Mouse (Mus musculus) hindbrain, embryonic 13.5 days (tissue): ENCODE data around the gene Rpl28. TPM values are rescaled to one million over a fixed set of nuclear protein-coding genes. Genes with fewer than 3 reads are reported as not detected.
A peak's percentile ranks its signal among the peaks of the same experiment; 100 is the strongest.

Experiments used
- ATAC-seq: fragments of 200-750 bp; cut with Nextera tagmentation; 2 replicates; pipeline ENCODE4 v1.8.0; 2017; ENCODE audit warnings: moderate TSS enrichment; ENCODE audit not compliant: low FRiP score
- H3K27ac ChIP-seq: fragments of 300-500 bp; sonication (generic); 2 replicates; pipeline ENCODE4 v1.5.1; 2015; ENCODE audit warnings: inconsistent platforms, mild to moderate bottlenecking, moderate library complexity
- H3K27me3 ChIP-seq: fragments of 300-500 bp; sonication (generic); 2 replicates; pipeline ENCODE4 v1.6.1; 2015; ENCODE audit warnings: mild to moderate bottlenecking, inconsistent platforms
- H3K36me3 ChIP-seq: fragments of 300-500 bp; sonication (generic); 2 replicates; pipeline ENCODE4 v1.6.1; 2015; ENCODE audit warnings: mild to moderate bottlenecking, inconsistent platforms
- H3K4me1 ChIP-seq: fragments of 300-500 bp; sonication (generic); replicated peaks from 2 replicates; pipeline ENCODE4 v1.6.1; 2015; ENCODE audit warnings: inconsistent platforms
- H3K4me2 ChIP-seq: fragments of 300-500 bp; sonication (generic); 2 replicates; pipeline ENCODE4 v1.6.1; 2015; ENCODE audit warnings: inconsistent platforms, mild to moderate bottlenecking, moderate library complexity
- H3K4me3 ChIP-seq: fragments of 300-500 bp; sonication (generic); 2 replicates; pipeline ENCODE4 v1.5.1; 2015; ENCODE audit warnings: mild to moderate bottlenecking, inconsistent platforms
- H3K9ac ChIP-seq: fragments of 300-500 bp; sonication (generic); 2 replicates; pipeline ENCODE4 v1.6.1; 2015; ENCODE audit warnings: mild to moderate bottlenecking, inconsistent platforms
- H3K9me3 ChIP-seq: fragments of 300-500 bp; sonication (generic); 2 replicates; pipeline ENCODE4 v1.6.1; 2016; ENCODE audit warnings: inconsistent platforms
- WGBS: fragments of 180-500 bp; shearing (Covaris S2); methylation state at CpG from one replicate; pipeline ENCODE4 v1.1.7; 2015; 5-methylcytosine and 5-hydroxymethylcytosine counted together
- polyA plus RNA-seq: library from polyadenylated mRNA; unstranded; fragments of >200 nt; fragmentation: Nextera tagmentation; extraction: Ambion mirVana; gene quantifications from 2 replicates; pipeline ENCODE4 v1.2.1, GENCODE M21; 2015

Gene Rpl28
- polyA plus RNA-seq = 239 and 250 TPM in 2 replicates

GRCm38 (mm10) chr7:4792278-4793212, at the start of gene Rpl28:
TSS of gene Rpl28 (plus strand) at chr7:4792874.
- Histone ChIP-seq H3K4me3 (peak within 1 kb of the TSS; percentile 85), H3K36me3 (peaks cover 36% of the 10 kb centered on the region), H3K27ac (peak within 1 kb of the TSS; percentile 92), H3K27me3 (peaks cover 24% of the 10 kb centered on the region), H3K4me2 (peak within 1 kb of the TSS; percentile 89), H3K9me3 (no peaks in the 10 kb centered on the region), H3K4me1 (peaks cover 28% of the 10 kb centered on the region), H3K9ac (peak within 1 kb of the TSS; percentile 91)
- WGBS = 2% methylated on average over 54 of the region's 54 CpGs
- peak; percentile 90 for ATAC-seq

DNA sequence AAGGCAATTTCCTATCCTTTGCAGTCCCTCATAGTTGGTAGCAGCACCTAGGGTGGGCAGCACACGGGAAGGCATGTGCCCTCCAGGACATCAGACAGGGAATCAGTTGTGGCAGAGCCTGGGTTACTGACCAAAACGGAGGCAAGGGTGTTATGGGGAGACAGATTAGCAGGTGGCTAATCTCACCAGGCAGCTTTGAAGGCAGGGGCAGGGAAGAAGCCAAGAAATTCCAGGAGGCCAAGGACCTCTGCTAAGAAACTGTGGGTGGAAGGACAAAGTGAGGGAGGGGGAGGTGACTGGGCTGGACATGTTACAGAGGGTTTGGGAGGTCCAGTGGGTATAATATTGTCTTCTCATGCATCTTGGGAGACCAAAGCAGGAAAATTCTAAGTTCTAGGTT, 49.3 kb upstream of the Rpl28 start:
- 64% methylated on average over 2 of the region's 2 CpGs for WGBS

DNA sequence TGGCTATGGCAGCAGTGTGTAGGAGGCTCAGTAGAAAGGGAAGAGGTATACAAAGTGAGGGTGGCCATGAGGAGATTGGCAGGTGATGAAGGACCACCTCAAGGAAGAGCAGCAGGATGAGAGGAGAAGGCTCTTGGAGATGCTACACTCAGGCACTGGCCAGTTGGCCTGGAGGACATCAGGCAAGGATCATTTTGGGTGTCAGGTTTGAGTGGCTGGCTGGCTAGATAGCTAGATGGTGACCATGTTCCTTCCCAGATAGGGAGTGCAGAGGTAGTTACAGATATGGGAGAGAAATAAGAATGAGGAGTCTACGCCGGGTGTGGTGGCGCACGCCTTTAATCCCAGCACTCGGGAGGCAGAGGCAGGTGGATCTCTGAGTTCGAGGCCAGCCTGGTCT, 47.8 kb upstream of the Rpl28 start:
- Histone ChIP-seq H3K4me1 (peaks cover 54% of the 10 kb centered on the region), H3K36me3 (peaks cover 53% of the 10 kb centered on the region), H3K9ac (no peak overlapping the region), H3K9me3 (no peaks in the 10 kb centered on the region), H3K27ac (no peak overlapping the region), H3K4me2 (no peak overlapping the region), H3K27me3 (no peaks in the 10 kb centered on the region), H3K4me3 (no peak overlapping the region)
- ATAC-seq = no peak
- WGBS = 97% methylated on average over 6 of the region's 6 CpGs

More for the DNA sequence above, 49.3 kb upstream of the Rpl28 start:
- no peak overlapping the region for H3K9ac ChIP-seq
- peaks cover 62% of the 10 kb centered on the region for H3K4me1 ChIP-seq
- H3K4me2 ChIP-seq = 0 out of 2 replicates have a peak overlapping the region, but pooled peaks have one; percentile 87
- no peak overlapping the region for H3K4me3 ChIP-seq
- H3K36me3 ChIP-seq = peaks cover 49% of the 10 kb centered on the region
- no peak for ATAC-seq
- H3K27ac ChIP-seq = no peak overlapping the region
- H3K9me3 ChIP-seq = no peaks in the 10 kb centered on the region
- no peaks in the 10 kb centered on the region for H3K27me3 ChIP-seq

GRCm38 (mm10) chr7:4746326-4746980, 46.2 kb upstream of the Rpl28 start:
- peaks cover 53% of the 10 kb centered on the region for H3K36me3 ChIP-seq
- H3K27me3 ChIP-seq = 0 out of 2 replicates have a peak, but pooled peaks cover 4% of the 10 kb centered on the region
- H3K4me1 ChIP-seq = peaks cover 45% of the 10 kb centered on the region
- no peaks in the 10 kb centered on the region for H3K9me3 ChIP-seq
- H3K9ac ChIP-seq = peak overlapping the region; percentile 15; the same call in 1 of the 2 replicates
- 82% methylated on average over 22 of the region's 22 CpGs for WGBS
- no peak overlapping the region for H3K27ac ChIP-seq
- H3K4me2 ChIP-seq = no peak overlapping the region
- no peak for ATAC-seq
- no peak overlapping the region for H3K4me3 ChIP-seq

- H3K9me3 ChIP-seq = no peaks in the 10 kb centered on the region
- H3K9ac ChIP-seq = 0 out of 2 replicates have a peak overlapping the region, but pooled peaks have one; percentile 15
- H3K27ac ChIP-seq = no peak overlapping the region
- H3K4me1 ChIP-seq = peaks cover 45% of the 10 kb centered on the region
- 0 out of 2 replicates have a peak, but pooled peaks cover 9% of the 10 kb centered on the region for H3K27me3 ChIP-seq
- WGBS = 79% methylated on average over 9 of the region's 9 CpGs
- H3K4me2 ChIP-seq = no peak overlapping the region
- no peak for ATAC-seq
- peaks cover 53% of the 10 kb centered on the region for H3K36me3 ChIP-seq
- no peak overlapping the region for H3K4me3 ChIP-seq
Observed at GRCm38 (mm10) chr7:4747156-4747899, 45.3 kb upstream of the Rpl28 start.

DNA sequence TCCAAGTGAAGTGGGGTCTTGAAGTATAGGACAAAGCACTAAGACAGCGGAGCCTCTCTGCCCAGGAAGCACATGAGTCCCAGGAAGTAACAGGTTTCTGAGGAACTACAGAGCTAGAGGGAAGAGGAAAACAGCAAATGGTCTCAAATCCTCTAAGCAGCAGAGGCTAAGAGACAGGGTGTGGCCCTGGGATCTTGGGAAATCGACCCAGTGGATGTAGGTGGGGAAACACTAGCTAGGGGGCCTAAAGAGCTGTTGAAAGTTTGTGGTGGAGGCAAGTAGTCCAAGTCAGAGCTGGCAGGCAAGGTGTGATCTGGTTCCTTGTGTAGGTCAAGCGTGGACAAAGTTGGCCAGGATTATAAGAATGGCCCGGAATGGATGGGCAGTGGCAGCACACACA, 44.4 kb upstream of the Rpl28 start:
- no peak overlapping the region for H3K4me3 ChIP-seq
- H3K9ac ChIP-seq = no peak overlapping the region
- 82% methylated on average over 4 of the region's 4 CpGs for WGBS
- H3K27ac ChIP-seq = no peak overlapping the region
- 0 out of 2 replicates have a peak, but pooled peaks cover 12% of the 10 kb centered on the region for H3K27me3 ChIP-seq
- no peak for ATAC-seq
- H3K36me3 ChIP-seq = peaks cover 43% of the 10 kb centered on the region
- H3K4me2 ChIP-seq = no peak overlapping the region
- H3K9me3 ChIP-seq = no peaks in the 10 kb centered on the region
- peaks cover 45% of the 10 kb centered on the region for H3K4me1 ChIP-seq

- Histone ChIP-seq H3K4me2 (no peak overlapping the region), H3K4me3 (no peak overlapping the region), H3K9ac (no peak overlapping the region), H3K36me3 (peaks cover 36% of the 10 kb centered on the region), H3K9me3 (no peaks in the 10 kb centered on the region), H3K27me3 (0 out of 2 replicates have a peak, but pooled peaks cover 17% of the 10 kb centered on the region), H3K27ac (no peak overlapping the region), H3K4me1 (peaks cover 41% of the 10 kb centered on the region)
- WGBS = 91% methylated on average over 2 of the region's 2 CpGs
- no peak for ATAC-seq
Observed at GRCm38 (mm10) chr7:4749169-4749568, 43.5 kb upstream of the Rpl28 start.

DNA sequence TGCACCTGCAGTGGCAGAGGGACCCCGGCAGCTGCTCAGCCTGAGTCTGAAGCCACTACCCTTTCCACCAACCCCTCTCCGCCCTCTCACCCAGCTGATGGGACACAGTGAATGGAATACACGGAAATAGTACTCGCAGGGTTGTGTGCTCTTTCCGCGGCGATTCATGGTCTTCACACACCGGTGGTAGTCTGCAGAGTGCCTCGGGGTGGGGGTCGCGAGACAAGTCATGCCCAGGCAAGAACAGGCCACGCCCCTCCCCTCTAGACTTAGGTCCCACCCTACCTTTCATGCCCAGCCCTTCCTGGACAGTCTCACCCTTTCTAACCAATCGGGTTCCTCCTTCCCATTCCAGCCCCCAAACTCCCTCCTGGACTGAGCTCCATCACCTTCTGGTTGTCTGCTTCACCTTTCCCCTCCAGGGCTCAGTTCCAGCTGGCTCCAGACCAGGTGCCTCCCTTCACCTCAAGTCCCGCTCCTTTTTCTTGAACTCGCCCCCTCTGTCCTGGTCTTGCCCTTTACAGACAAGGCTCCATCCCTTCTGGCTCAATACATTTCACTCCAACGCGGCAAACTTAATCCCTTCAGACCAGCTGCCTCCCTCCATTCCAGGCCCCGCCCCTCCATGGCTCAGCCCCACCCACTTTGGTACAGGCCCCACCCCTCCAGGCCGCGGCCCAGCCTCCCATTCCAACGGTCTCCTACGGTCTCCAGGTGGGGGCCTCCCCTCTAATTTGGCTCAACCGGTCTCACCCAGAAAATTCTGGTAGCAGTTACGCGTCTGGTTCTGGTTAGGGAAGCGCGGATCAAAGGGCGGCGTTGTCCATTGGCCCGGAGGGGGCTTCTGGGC, 40.5 kb upstream of the Rpl28 start:
- 3% methylated on average over 30 of the region's 30 CpGs for WGBS
- Histone ChIP-seq H3K4me2 (peak overlapping the region; percentile 51), H3K36me3 (peaks cover 8% of the 10 kb centered on the region), H3K9me3 (no peaks in the 10 kb centered on the region), H3K4me1 (peaks cover 22% of the 10 kb centered on the region), H3K27me3 (0 out of 2 replicates have a peak, but pooled peaks cover 17% of the 10 kb centered on the region), H3K27ac (no peak overlapping the region), H3K4me3 (peak overlapping the region; percentile 33), H3K9ac (peak overlapping the region; percentile 43; the same call in 1 of the 2 replicates)
- peak; percentile 78 for ATAC-seq

DNA sequence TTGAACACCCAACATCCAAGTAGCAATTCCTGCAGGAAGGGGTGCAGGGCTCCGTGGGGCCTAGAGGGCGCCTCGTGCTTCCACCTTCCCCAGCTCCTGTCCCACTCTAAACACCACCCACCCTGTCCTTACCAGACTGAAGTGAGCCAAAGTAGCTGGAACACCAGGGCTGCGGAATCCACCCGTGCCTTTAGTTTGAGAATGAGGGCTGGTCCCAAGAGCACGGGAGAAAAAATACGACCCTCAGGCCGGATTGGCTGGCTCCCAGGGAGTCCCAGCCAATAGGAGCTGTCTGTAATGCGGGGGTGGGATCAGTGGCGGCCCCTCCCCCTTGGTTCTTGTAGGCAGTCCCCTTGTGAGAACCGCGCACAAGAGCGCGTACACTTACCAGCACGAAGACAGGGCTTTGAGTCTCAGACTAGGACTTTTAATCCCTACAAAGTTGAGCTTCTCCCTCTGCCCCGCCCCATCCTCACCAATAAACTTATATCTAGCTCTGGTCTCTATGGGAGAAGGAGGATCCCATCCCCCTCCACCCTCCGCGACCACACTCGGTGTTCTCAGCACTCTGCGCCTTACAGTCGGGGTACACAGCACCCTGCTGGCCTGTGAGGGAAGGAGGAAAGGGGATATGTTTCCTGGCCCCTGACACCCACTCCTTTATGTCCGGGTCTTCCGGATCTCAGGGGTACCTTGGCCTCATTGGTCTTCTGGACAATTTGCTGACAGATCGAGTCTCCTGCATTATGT, 39.7 kb upstream of the Rpl28 start, which contains the start of gene Cox6b2:
TSS of gene Cox6b2 (minus strand) at position 274 of the 750 bp plus-strand sequence.
- 0 out of 2 replicates have a peak, but pooled peaks cover 17% of the 10 kb centered on the region for H3K27me3 ChIP-seq
- peaks cover 22% of the 10 kb centered on the region for H3K4me1 ChIP-seq
- no peaks in the 10 kb centered on the region for H3K9me3 ChIP-seq
- H3K4me2 ChIP-seq = peak within 1 kb of the TSS; percentile 51
- ATAC-seq = peak; percentile 93
- peak within 1 kb of the TSS; percentile 33 for H3K4me3 ChIP-seq
- H3K27ac ChIP-seq = no peak within 1 kb of the TSS
- 0 out of 2 replicates have a peak, but pooled peaks cover 4% of the 10 kb centered on the region for H3K36me3 ChIP-seq
- H3K9ac ChIP-seq = peak within 1 kb of the TSS; percentile 43; the same call in 1 of the 2 replicates
- 4% methylated on average over 24 of the region's 24 CpGs for WGBS

GRCm38 (mm10) chr7:4759670-4760069, 33.0 kb upstream of the Rpl28 start:
- no peak overlapping the region for H3K9ac ChIP-seq
- H3K4me1 ChIP-seq = no peaks in the 10 kb centered on the region
- H3K4me3 ChIP-seq = no peak overlapping the region
- 50% methylated on average over 1 of the region's 1 CpGs for WGBS
- H3K4me2 ChIP-seq = no peak overlapping the region
- no peaks in the 10 kb centered on the region for H3K9me3 ChIP-seq
- no peak for ATAC-seq
- H3K27ac ChIP-seq = no peak overlapping the region
- no peaks in the 10 kb centered on the region for H3K36me3 ChIP-seq
- H3K27me3 ChIP-seq = no peaks in the 10 kb centered on the region
